Mouse (Mus musculus): ENCODE results near the gene Stk39. TPM values are rescaled to one million over a fixed set of nuclear protein-coding genes. Genes with fewer than 3 reads are reported as not detected.
"Not testable (repeated sequence)": the region's sequence is repeated elsewhere in the genome, so short reads cannot be mapped to it uniquely, and the experiment has no call there.

The Stk39 gene
- total RNA-seq, 1 experiment from 2014 or later: 3.6 TPM

- no peak for ATAC-seq (ENCODE audit: extremely low read depth, insufficient number of reproducible peaks, low FRiP score, poor library complexity, severe bottlenecking)
Observed at GRCm38 (mm10) chr2:68269646-68270045, 202.4 kb downstream of the Stk39 start.

DNA sequence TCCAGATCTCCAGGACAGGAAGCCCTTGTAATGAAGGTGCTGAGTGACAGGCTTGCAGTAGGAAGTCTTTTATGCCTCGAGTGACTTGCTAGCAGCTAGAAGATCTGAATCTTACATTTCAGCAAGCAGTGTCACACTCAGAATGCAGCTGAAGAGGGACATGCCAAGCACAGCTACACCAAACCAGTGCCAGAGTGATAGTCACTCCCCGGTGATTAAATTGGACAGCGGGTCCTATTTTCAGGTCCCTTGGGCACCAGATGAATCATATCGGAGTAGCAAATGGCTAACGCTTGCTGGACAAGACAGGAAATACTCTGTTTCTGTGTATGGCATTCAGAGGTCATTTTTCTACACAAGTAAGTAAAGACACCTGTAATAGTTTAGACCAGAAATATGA, 207.2 kb downstream of the Stk39 start:
- ATAC-seq (ENCODE audit: extremely low read depth, insufficient number of reproducible peaks, low FRiP score, poor library complexity, severe bottlenecking): no peak

DNA sequence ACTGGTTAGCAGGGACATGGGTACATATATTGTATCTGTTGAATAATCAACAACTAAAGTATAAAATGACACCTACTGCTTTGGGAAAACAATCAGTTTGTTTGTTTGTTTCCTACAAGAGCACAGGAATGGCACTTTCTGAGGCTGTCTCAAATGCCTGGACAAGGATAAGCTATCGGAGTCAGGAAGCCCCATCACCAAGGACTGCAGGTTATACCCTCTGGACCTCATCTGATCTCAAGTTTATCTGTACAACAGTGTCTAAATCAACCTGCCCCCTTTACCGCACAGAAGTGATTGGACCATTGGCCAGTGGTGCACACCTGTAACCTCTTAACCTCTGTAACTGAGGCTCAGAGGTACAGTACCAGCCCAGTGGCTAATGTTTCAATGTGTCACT, 211.2 kb downstream of the Stk39 start:
- no peak for ATAC-seq (ENCODE audit: extremely low read depth, insufficient number of reproducible peaks, low FRiP score, poor library complexity, severe bottlenecking)

DNA sequence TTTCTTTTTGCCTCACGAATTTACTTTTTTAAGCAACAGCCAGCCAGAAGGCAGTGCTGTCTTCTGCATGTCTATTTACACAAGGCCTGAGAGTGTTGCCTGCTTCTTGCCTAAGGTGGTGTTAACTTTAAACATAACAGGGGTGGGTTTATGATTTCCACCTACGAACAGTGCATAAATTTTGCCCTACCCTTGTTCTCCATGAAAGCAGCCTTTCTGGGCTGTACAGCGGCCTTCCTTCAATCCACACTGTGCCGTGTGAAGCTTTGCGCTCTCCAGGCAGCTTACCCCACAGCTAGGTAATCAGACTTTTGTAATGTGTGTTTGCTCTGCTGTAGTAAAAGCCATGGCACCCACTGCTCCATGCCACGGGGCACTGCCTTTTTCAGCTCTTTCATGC, 214.5 kb downstream of the Stk39 start:
- no peak for ATAC-seq (ENCODE audit: extremely low read depth, insufficient number of reproducible peaks, low FRiP score, poor library complexity, severe bottlenecking)

GRCm38 (mm10) chr2:68256472-68256871, 215.6 kb downstream of the Stk39 start:
- ATAC-seq (ENCODE audit: extremely low read depth, insufficient number of reproducible peaks, low FRiP score, poor library complexity, severe bottlenecking): no peak

- ATAC-seq (ENCODE audit: extremely low read depth, insufficient number of reproducible peaks, low FRiP score, poor library complexity, severe bottlenecking): no peak
Observed at GRCm38 (mm10) chr2:68254756-68255155, 217.3 kb downstream of the Stk39 start.

- no peak for ATAC-seq (ENCODE audit: extremely low read depth, insufficient number of reproducible peaks, low FRiP score, poor library complexity, severe bottlenecking)
Observed at GRCm38 (mm10) chr2:68253222-68253621, 218.8 kb downstream of the Stk39 start.

DNA sequence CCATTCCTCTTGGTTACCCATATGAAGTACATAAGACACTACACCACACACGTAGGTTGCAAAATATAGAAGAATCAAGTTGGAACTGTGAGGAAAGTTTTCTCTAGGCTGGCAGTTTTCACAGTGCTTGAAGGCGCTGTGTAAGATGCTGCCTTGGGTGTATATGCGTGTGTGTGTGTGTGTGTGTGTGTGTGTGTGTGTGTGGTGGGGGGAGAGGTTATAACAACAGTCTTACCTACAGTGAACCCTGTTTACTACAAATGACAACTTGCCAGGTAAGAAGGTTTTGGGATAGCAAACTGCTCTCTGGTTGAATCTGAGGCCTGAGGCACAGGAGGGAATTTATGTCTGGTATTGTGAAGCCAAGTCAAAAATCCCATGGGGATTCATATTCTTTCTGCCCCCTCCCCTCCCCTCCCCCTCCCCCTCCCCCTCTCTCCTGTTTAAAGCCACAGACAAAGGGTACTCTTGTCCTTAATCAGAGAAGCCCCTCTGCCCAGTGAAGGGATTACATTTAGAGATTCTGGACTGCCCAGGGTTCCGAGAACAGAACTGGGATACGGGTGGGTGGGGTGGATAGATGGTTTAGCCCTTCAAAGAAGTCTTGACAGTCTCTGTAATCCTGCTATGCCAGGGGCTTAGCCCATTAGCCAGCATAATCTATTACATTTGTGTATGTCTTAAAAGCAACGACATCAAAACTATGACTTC, 219.9 kb downstream of the Stk39 start:
- no peak for ATAC-seq (ENCODE audit: extremely low read depth, insufficient number of reproducible peaks, low FRiP score, poor library complexity, severe bottlenecking)

DNA sequence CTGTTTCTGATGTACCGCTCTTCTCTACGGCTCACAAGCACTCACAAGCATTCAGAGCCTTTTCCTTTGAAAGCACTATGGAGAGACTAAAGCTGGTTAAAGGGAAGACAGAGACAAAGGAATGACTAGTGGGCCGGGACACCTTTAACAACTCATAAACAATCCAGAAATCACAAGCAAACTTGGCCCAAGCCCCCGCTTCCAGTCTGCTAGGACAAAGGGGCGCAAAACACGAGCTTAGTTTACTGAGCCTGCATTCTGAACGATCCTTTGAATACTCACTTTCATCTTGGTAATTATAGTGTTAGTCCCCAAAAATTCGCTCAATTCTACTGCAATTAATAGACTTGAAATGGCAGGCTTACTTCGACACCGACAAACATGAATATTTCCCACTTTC, 221.2 kb downstream of the Stk39 start:
- ATAC-seq (ENCODE audit: extremely low read depth, insufficient number of reproducible peaks, low FRiP score, poor library complexity, severe bottlenecking): no peak

DNA sequence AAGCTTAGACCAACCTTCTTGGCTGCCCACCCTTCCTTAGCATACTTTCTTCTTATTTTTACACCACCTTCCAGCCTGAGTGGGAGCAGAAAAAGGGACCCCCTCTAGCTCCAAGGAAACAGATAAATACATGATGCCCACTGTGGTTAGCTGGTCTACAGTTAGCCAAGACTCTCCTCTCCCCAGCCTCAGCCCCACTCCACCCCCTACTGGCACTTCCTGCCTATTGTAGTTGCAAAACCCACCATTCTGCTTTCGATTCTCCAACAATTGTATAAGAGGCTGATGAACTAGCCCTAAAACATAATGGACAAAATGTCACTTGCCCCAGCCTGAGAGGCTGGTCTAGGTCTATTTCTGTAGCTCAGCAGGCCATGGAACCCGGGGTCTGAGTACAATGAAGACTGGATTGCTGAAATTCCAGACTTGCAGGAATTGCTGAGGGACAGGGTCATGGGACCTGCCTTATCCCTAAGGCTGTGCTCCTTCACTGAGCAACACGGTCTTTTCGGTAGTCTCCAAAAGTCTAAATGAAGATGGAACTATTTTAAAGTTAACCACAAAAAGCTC, 222.1 kb downstream of the Stk39 start:
- ATAC-seq (ENCODE audit: extremely low read depth, insufficient number of reproducible peaks, low FRiP score, poor library complexity, severe bottlenecking): peak; percentile 75; the same call in 1 of the 2 replicates

DNA sequence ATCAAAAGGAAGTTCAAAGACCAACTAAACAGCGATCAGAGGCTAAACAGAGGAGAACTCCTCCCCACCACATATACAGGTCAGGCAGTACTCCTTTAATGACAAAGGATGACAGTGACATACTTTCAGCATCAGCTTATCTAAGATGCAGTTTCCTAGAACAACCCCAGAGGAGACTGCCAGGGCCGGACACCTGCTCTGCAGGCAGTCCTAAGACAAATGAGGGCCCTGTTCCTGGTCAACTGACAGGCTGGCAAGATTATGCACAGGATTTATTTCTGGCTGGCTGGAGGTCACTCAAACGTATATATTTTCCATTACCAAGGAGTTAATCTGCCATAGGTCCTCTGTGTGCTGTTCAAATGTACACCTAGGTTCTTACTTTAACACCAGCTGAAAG, 225.8 kb downstream of the Stk39 start:
- ATAC-seq (ENCODE audit: extremely low read depth, insufficient number of reproducible peaks, low FRiP score, poor library complexity, severe bottlenecking): no peak

DNA sequence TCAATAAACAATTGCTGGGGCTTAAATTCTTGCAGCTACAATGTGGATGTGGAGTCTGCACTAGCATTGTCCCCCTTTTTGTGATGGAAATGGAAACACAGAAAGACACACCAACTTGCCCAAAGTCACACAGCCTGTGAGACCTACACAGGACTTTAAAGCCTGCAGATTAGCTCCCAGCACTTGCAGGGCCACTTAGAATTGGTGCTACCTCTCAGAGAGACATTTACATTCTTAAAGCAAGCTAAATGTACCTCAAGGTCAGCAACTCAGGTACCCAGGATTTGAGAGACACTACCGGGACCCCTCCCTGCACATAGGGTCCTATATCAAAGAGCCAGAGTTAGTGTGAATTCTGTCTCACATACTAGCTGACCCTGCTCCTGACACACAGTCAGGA, 227.5 kb downstream of the Stk39 start:
- ATAC-seq (ENCODE audit: extremely low read depth, insufficient number of reproducible peaks, low FRiP score, poor library complexity, severe bottlenecking): no peak

DNA sequence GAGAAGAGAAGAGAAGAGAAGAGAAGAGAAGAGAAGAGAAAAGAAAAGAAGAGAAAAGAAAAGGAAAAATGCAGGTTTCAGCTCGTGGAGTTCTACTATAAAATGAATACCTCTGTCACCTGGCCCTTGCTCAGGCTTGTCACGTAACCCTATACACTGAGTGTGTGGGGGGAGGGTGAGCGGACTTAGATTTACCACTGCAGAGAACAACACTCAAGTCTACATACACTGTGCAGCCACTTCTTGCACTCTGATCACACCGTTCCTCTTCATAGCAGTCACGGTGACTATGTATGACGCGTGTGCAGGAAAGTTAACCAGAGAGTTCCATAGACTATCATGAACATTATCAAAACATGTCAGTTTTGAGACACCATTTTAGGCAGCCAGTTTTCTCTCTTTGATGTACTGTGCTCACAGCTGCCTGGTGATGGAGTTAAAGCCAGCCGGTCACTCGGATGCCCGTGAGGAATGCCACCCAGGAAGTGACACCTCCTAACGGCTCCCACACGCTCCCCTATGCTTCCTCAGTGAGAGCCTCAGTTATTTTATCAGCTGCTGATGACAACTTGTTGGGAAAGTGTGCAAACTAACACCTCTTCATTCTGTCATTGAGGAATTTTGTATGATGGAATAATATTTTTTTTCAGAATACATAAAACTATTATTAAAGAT, 228.1 kb downstream of the Stk39 start:
- ATAC-seq (ENCODE audit: extremely low read depth, insufficient number of reproducible peaks, low FRiP score, poor library complexity, severe bottlenecking): no peak

DNA sequence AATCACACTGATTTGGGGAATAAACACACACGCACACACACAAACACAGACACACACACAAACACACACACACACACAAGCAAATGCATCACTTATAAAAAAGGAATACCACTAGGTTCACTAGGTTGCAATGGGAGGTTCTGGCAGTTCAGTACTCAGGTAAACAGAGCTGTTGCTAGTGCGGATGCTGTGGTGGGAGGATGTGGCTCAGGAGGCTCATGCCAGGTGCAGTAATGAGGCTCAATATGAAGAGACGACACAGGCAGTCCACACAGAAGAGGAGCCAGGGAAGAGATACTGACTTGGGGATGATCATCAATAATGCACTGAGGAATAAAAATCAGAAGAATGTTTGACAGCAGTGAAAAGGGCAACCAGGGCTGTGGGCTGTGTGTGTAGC, 228.8 kb downstream of the Stk39 start:
- ATAC-seq (ENCODE audit: extremely low read depth, insufficient number of reproducible peaks, low FRiP score, poor library complexity, severe bottlenecking): no peak

DNA sequence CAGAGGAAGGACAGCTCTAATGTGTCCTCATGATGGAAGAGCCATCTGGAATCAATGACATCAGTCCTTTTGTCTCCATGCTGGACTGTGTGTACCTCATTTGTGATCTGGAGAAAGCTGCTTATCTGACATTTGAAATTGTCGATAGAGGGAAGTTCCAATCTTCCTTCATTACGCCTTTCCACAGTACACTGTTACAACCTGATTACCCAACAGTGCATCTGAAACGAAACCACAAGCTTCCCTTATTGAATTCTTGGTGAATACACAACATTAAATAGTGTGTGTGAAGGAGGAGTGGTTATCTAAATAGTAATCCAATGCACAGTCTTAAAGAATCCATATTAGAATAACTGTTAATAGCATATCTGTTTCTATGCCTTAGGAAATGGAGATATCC, 230.0 kb downstream of the Stk39 start:
- peak; percentile 69 for ATAC-seq (ENCODE audit: extremely low read depth, insufficient number of reproducible peaks, low FRiP score, poor library complexity, severe bottlenecking)

DNA sequence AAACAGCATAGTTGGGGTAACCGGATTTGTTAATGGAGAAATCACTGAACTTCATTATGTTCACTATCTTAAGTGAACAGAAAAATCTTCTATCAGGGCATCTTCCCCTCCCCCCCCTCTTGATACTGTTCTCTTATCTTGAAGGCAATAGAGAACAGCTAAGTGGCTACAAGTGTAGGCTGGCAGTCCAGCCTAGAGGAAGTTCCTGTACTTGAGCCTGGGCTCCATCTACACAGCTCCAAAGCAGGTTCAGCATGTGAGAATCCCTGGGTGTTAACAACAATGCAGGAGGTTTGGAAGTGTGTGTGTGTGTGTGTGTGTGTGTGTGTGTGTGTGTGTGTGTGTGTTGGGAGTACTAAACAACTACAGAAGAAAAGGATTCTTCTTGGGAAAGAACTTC, 230.4 kb downstream of the Stk39 start:
- 0 out of 2 replicates have a peak, but pooled peaks have one; percentile 22 for ATAC-seq (ENCODE audit: extremely low read depth, insufficient number of reproducible peaks, low FRiP score, poor library complexity, severe bottlenecking)

DNA sequence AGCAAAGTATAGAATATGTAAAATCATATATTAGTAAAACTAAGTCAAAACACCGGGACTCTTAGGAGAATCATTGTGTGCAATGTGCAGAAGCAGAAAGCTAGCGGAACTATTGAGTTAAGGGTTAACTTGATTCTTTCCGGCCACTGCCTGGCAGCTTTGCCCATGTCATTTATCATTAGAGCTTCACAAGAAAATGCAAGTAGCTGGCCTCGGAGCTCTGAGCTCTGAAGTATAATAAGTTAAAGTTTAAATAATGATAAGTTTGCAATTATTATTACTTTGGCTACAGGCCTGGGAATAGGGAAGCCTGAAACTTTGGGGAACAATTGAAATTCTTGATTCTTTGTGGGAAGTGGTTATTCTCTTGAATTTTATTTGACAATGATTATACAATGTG, 232.7 kb downstream of the Stk39 start:
- ATAC-seq (ENCODE audit: extremely low read depth, insufficient number of reproducible peaks, low FRiP score, poor library complexity, severe bottlenecking): not testable (repeated sequence)

DNA sequence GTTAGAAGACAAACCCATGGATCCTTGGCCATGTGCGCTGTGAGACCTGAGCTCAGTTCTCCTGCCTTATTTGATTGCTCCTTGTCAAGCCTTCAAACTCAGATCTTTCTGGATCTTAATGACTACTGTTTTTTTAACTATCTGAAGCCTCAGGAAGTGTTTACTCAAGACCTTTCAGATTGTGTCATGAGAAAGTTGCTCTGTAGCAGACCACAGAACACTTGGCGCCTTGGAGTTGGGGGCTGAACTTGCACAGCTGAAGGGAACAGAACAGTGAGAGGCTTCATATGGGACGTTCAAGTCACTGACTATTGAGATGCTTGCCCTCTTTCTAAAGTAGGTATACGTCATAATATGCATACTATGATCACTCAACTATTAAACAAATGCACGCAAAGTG, 239.1 kb downstream of the Stk39 start:
- ATAC-seq (ENCODE audit: extremely low read depth, insufficient number of reproducible peaks, low FRiP score, poor library complexity, severe bottlenecking): no peak

GRCm38 (mm10) chr2:68229872-68230271, 242.2 kb downstream of the Stk39 start:
- ATAC-seq (ENCODE audit: extremely low read depth, insufficient number of reproducible peaks, low FRiP score, poor library complexity, severe bottlenecking): no peak

DNA sequence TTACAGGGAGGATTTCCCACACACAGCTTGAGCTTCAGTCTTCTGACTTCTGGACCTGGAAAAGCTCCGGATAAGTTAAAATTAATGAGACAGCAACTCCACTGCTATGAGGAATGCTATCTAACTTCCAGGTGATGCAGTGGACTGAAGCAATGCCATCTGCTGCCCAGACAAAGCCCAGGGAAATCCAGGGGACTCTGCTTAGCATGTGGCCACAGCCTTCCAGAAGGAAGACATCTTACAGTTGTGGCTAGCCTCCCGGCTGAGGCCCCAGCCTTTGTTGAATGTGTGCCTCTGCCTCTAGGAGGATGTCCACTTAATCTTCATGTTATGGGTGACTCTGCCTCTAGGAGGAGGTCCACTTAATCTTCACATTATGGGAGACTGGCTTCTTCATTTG, 243.0 kb downstream of the Stk39 start:
- ATAC-seq (ENCODE audit: extremely low read depth, insufficient number of reproducible peaks, low FRiP score, poor library complexity, severe bottlenecking): no peak

Data from neutrophil, adult 5-6 weeks (primary cell).